Mouse (Mus musculus) testis, adult 2 months (tissue): ENCODE results near the gene Lrrc7.

ENCODE experiments used
- CTCF ChIP-seq: fragments of 200-500 bp; IDR thresholded peaks from 2 replicates; pipeline ENCODE4 v1.5.1; 2012; ENCODE audit warnings: low read depth, mild to moderate bottlenecking, inconsistent platforms, low read length, moderate library complexity; ENCODE audit not compliant: control insufficient read depth, insufficient read depth, insufficient replicate concordance
- POLR2A ChIP-seq: fragments of 200-500 bp; IDR thresholded peaks from 2 replicates; pipeline ENCODE4 v1.6.1; 2012; ENCODE audit warnings: low read depth, mild to moderate bottlenecking, inconsistent platforms, low read length, moderate library complexity; ENCODE audit not compliant: control insufficient read depth

- TF ChIP-seq CTCF (no peak), POLR2A (no peak)
Observed at GRCm38 (mm10) chr3:158278631-158279030, 283.4 kb downstream of the Lrrc7 start.
